Mouse (Mus musculus) liver, embryonic 13.5 days (tissue): ENCODE results near the gene Aunip. TPM values are rescaled to one million over a fixed set of nuclear protein-coding genes. Genes with fewer than 3 reads are reported as not detected.

Experiments used
- ATAC-seq: fragments of 200-750 bp; cut with Nextera tagmentation; 2 replicates; pipeline ENCODE4 v1.8.0; 2017; ENCODE audit warnings: low read depth, mild to moderate bottlenecking, moderate number of reproducible peaks, moderate library complexity
- DNase-seq: peaks from one replicate; pipeline ENCODE4 v3.0.0; 2022
- H3K27ac ChIP-seq: fragments of 300-500 bp; sonication (generic); 2 replicates; pipeline ENCODE4 v1.5.1; 2015; ENCODE audit warnings: moderate library complexity, mild to moderate bottlenecking, inconsistent platforms
- H3K27me3 ChIP-seq: fragments of 300-500 bp; sonication (generic); 2 replicates; pipeline ENCODE4 v1.6.1; 2015; ENCODE audit warnings: mild to moderate bottlenecking, inconsistent platforms
- H3K36me3 ChIP-seq: fragments of 300-500 bp; sonication (generic); 2 replicates; pipeline ENCODE4 v1.6.1; 2015; ENCODE audit warnings: mild to moderate bottlenecking, inconsistent platforms
- H3K4me1 ChIP-seq: fragments of 300-500 bp; sonication (generic); replicated peaks from 2 replicates; pipeline ENCODE4 v1.6.1; 2015; ENCODE audit warnings: inconsistent platforms
- H3K4me2 ChIP-seq: fragments of 300-500 bp; sonication (generic); 2 replicates; pipeline ENCODE4 v1.6.1; 2015; ENCODE audit warnings: inconsistent platforms, mild to moderate bottlenecking, moderate library complexity
- H3K4me3 ChIP-seq: fragments of 300-500 bp; sonication (generic); replicated peaks from 2 replicates; pipeline ENCODE4 v1.5.1; 2015; ENCODE audit warnings: mild to moderate bottlenecking, inconsistent platforms
- H3K9ac ChIP-seq: fragments of 300-500 bp; sonication (generic); 2 replicates; pipeline ENCODE4 v1.6.1; 2015; ENCODE audit warnings: mild to moderate bottlenecking, inconsistent platforms
- H3K9me3 ChIP-seq: fragments of 300-500 bp; sonication (generic); replicated peaks from 2 replicates; pipeline ENCODE4 v1.6.1; 2016; ENCODE audit warnings: inconsistent platforms
- WGBS: fragments of 180-500 bp; shearing (Covaris S2); methylation state at CpG from one replicate; pipeline ENCODE4 v1.1.7; 2015; ENCODE audit not compliant: insufficient replicate concordance; 5-methylcytosine and 5-hydroxymethylcytosine counted together
- microRNA-seq: library from miRNA; unstranded; fragments of <30 nt; microRNA quantifications from one replicate; pipeline ENCODE4, GENCODE M21; 2016
- polyA plus RNA-seq: library from polyadenylated mRNA; unstranded; fragments of >200 nt; fragmentation: Nextera tagmentation; extraction: Ambion mirVana; gene quantifications from 2 replicates; pipeline ENCODE4 v1.2.1, GENCODE M21; 2015

Gene Aunip
- polyA plus RNA-seq, 1 experiment from 2014 or later, result 25.4 TPM

GRCm38 (mm10) chr4:134572449-134573300, 61.9 kb downstream of the Aunip start:
- DNase-seq (no peak), ATAC-seq (no peak)
- 75% methylated on average over 24 of the region's 24 CpGs for WGBS
- Histone ChIP-seq H3K4me3 (no peak overlapping the region), H3K4me2 (no peak overlapping the region), H3K9ac (no peak overlapping the region), H3K36me3 (peaks cover 6% of the 10 kb centered on the region; the same call in 1 of the 2 replicates), H3K4me1 (no peaks in the 10 kb centered on the region), H3K27me3 (no peaks in the 10 kb centered on the region), H3K27ac (no peak overlapping the region), H3K9me3 (no peaks in the 10 kb centered on the region)

Small RNA genes lying within 50 kb of the gene (microRNA-seq; reads per million reads assigned to microRNA genes)
- gene Gm23634 (7.3 reads per million, percentile 18 among the genes with 10 or more reads in this experiment), gene Mir6403 (not detected)

Other genes starting within 250 kb of the Aunip start
- 12.3 and 15.7 TPM in 2 replicates for gene Pdik1l, start 223.1 kb upstream of the Aunip start, polyA plus RNA-seq
- gene Trim63, start 195.9 kb upstream of the Aunip start, polyA plus RNA-seq, result 0.14 and 0.24 TPM in 2 replicates
- not detected in 2 replicates for gene Slc30a2, start 167.8 kb upstream of the Aunip start, polyA plus RNA-seq
- gene Extl1, start 127.1 kb upstream of the Aunip start, polyA plus RNA-seq, result 0.15 and 0.18 TPM in 2 replicates
- gene Pafah2, start 114.7 kb upstream of the Aunip start, polyA plus RNA-seq, result 3.7 and 5.1 TPM in 2 replicates
- gene Stmn1, start 42.7 kb upstream of the Aunip start, polyA plus RNA-seq, result 514 and 581 TPM in 2 replicates
- 6.5 and 7.4 TPM in 2 replicates for gene Paqr7, start 14.3 kb upstream of the Aunip start, polyA plus RNA-seq
- gene Mtfr1l, start 24.4 kb downstream of the Aunip start, polyA plus RNA-seq, result 53.7 and 59.2 TPM in 2 replicates
- gene Selenon, start 41.2 kb downstream of the Aunip start, polyA plus RNA-seq, result 1.8 and 2.3 TPM in 2 replicates
- gene Man1c1, start 193.3 kb downstream of the Aunip start, polyA plus RNA-seq, result 1.2 and 1.3 TPM in 2 replicates